Mouse (Mus musculus) liver, embryonic 14.5 days (tissue): ENCODE data around the gene Sec22c. TPM values are rescaled to one million over a fixed set of nuclear protein-coding genes. Genes with fewer than 3 reads are reported as not detected.

Source experiments
- ATAC-seq: fragments of 200-750 bp; cut with Nextera tagmentation; 2 replicates; pipeline ENCODE4 v1.8.0; 2017; ENCODE audit warnings: moderate number of reproducible peaks, mild to moderate bottlenecking, moderate library complexity; ENCODE audit not compliant: insufficient read depth
- DNase-seq, 3 experiments: peaks; one replicate each; pipeline ENCODE4 v3.0.0-alpha.2; 2012 to 2013; ENCODE audit warnings: low read depth in 3 of 3, low spot score in 3 of 3
- H3K27ac ChIP-seq: fragments of 300-500 bp; sonication (generic); 2 replicates; pipeline ENCODE4 v1.5.1; 2014; ENCODE audit warnings: moderate library complexity, mild to moderate bottlenecking, control low read depth, inconsistent platforms
- H3K27me3 ChIP-seq: fragments of 300-500 bp; sonication (generic); 2 replicates; pipeline ENCODE4 v1.6.1; 2014; ENCODE audit warnings: mild to moderate bottlenecking, low read length, moderate library complexity; ENCODE audit not compliant: control insufficient read depth, insufficient read depth
- H3K36me3 ChIP-seq: fragments of 300-500 bp; sonication (generic); replicated peaks from 2 replicates; pipeline ENCODE4 v1.6.1; 2014; ENCODE audit warnings: low read depth; ENCODE audit not compliant: control insufficient read depth, insufficient read depth
- H3K4me1 ChIP-seq, 2 experiments: fragments of 200-500 bp in 1 of 2; fragments of 300-500 bp in 1 of 2; sonication (generic) in 1 of 2; replicated peaks; 2 replicates each; pipeline ENCODE4 v1.6.1; 2012 to 2014; ENCODE audit warnings: antibody characterized with exemption in 1 of 2, inconsistent platforms in 1 of 2, low read length in 1 of 2; ENCODE audit not compliant: control insufficient read depth in 2 of 2, insufficient read depth in 2 of 2
- H3K4me2 ChIP-seq: fragments of 300-500 bp; sonication (generic); 2 replicates; pipeline ENCODE4 v1.6.1; 2014; ENCODE audit warnings: low read depth, mild to moderate bottlenecking, control low read depth, moderate library complexity
- H3K4me3 ChIP-seq, 2 experiments: fragments of 200-500 bp in 1 of 2; fragments of 300-500 bp in 1 of 2; sonication (generic) in 1 of 2; 2 replicates each; pipeline ENCODE4 v1.5.1; 2012 to 2014; ENCODE audit warnings: low read depth in 2 of 2, low read length in 2 of 2, mild to moderate bottlenecking in 2 of 2, control low read depth in 1 of 2, inconsistent platforms in 1 of 2, moderate library complexity in 1 of 2; ENCODE audit not compliant: insufficient read depth in 1 of 2
- H3K9ac ChIP-seq: fragments of 300-500 bp; sonication (generic); replicated peaks from 2 replicates; pipeline ENCODE4 v1.6.1; 2014; ENCODE audit warnings: mild to moderate bottlenecking, control low read depth, moderate library complexity
- H3K9me3 ChIP-seq: fragments of 300-500 bp; sonication (generic); 2 replicates; pipeline ENCODE4 v1.6.1; 2016; ENCODE audit warnings: low read length, mixed read lengths; ENCODE audit not compliant: control insufficient read depth
- CTCF ChIP-seq: IDR thresholded peaks from 2 replicates; pipeline ENCODE4 v1.5.1; 2016; ENCODE audit warnings: antibody characterized with exemption, low read depth, control low read depth
- EP300 ChIP-seq: IDR thresholded peaks from 2 replicates; pipeline ENCODE4 v1.6.1; 2016; ENCODE audit warnings: antibody characterized with exemption, low read depth
- WGBS: fragments of 180-500 bp; shearing (Covaris S2); extraction: QIAGEN DNeasy Blood & Tissue Kit; methylation state at CpG from one replicate; pipeline ENCODE4 v1.1.7; 2014; ENCODE audit not compliant: insufficient replicate concordance; 5-methylcytosine and 5-hydroxymethylcytosine counted together
- polyA plus RNA-seq, 2 experiments: library from polyadenylated mRNA; depleted of rRNA in 1 of 2; stranded (reverse) in 1 of 2; unstranded in 1 of 2; fragments of >200 nt; fragmentation: Nextera tagmentation in 1 of 2; extraction: Ambion mirVana in 1 of 2; gene quantifications; 2 replicates each; pipeline versions ENCODE4 v1.2.1 to v1.2.3; 2012 to 2014

The Sec22c gene
- polyA plus RNA-seq, 2 experiments: 1.8 to 2.9 TPM

DNA sequence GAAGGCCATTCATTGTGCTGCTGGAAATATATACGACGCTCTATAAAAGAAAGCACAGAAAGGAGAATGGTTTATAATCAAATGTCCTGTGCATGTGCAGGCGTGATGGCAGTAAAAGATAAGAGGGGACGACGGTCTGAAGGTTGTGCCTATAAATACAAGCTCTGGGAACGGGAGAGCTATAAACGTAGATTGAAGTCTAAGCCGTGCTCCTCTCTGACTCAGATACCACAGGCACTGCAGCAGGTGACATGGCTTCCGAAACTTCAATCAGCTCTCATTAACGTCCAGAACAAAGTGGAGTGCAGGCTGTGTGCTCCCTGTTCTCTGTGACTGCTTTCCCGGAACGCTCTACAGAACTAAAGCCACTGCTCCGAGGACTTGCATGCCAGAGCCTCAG lies 48.1 kb downstream of the Sec22c start:
- DNase-seq (no peak), ATAC-seq (no peak)
- TF ChIP-seq EP300 (no peak), CTCF (no peak)
- Histone ChIP-seq H3K27ac (no peak overlapping the region), H3K4me3 (no peak overlapping the region), H3K4me2 (no peak overlapping the region), H3K9ac (no peak overlapping the region), H3K9me3 (no peaks in the 10 kb centered on the region), H3K27me3 (no peaks in the 10 kb centered on the region), H3K36me3 (no peaks in the 10 kb centered on the region), H3K4me1 (no peaks in the 10 kb centered on the region)
- WGBS: 50% methylated on average over 13 of the region's 13 CpGs

DNA sequence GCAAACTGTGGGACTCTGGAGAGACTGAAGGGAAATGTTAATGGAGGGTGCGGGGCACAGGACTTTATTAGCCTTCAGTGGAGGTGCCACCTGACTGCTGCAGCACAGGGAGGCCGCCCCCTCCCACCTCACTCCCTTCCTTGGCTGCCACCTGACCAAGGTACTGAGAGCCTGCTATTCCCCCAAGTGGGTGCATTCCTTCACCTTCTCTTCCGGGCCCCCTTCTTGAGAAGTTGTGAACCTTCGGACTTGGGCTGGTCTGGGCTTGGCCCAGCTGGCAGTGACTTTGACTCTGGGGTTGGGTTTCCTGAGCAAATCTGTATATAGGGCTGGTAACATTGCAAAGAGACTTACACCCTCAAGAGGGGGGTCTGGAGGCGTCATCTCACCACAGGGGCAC lies 49.0 kb downstream of the Sec22c start:
- ATAC-seq (no peak), DNase-seq (no peak)
- Histone ChIP-seq H3K4me2 (no peak overlapping the region), H3K4me3 (no peak overlapping the region), H3K9ac (no peak overlapping the region), H3K27me3 (no peaks in the 10 kb centered on the region), H3K4me1 (no peaks in the 10 kb centered on the region), H3K27ac (no peak overlapping the region), H3K36me3 (no peaks in the 10 kb centered on the region), H3K9me3 (no peaks in the 10 kb centered on the region)
- WGBS: 63% methylated on average over 5 of the region's 5 CpGs
- TF ChIP-seq EP300: no peak
- no peak for TF ChIP-seq CTCF

DNA sequence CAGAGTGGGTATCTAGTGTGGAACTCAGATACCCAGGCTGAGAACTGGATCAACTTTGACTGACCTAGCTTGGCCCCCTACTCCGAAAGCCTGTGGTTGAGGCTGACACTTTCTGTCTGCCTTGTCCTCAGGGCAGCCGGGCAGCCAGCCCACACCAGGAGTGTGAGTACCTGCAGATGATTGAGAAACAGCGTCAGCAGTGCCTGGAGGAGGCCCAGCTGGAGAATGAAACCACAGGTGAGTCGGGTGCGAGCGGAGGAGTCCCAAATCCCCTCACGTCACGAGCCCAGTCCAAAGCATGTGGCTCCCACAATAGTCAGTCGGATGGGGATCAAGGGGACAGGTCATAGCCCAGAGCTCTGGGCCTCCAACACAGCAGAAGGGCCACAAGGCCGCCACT lies 51.6 kb downstream of the Sec22c start:
- H3K27me3 ChIP-seq: no peaks in the 10 kb centered on the region
- no peak overlapping the region for H3K9ac ChIP-seq
- ATAC-seq (no peak), DNase-seq (no peak)
- no peak for TF ChIP-seq EP300
- no peak for TF ChIP-seq CTCF
- H3K4me1 ChIP-seq: no peaks in the 10 kb centered on the region
- 68% methylated on average over 10 of the region's 10 CpGs for WGBS
- H3K36me3 ChIP-seq: no peaks in the 10 kb centered on the region
- no peak overlapping the region for H3K4me3 ChIP-seq
- H3K27ac ChIP-seq: no peak overlapping the region
- H3K9me3 ChIP-seq: no peaks in the 10 kb centered on the region
- H3K4me2 ChIP-seq: no peak overlapping the region

DNA sequence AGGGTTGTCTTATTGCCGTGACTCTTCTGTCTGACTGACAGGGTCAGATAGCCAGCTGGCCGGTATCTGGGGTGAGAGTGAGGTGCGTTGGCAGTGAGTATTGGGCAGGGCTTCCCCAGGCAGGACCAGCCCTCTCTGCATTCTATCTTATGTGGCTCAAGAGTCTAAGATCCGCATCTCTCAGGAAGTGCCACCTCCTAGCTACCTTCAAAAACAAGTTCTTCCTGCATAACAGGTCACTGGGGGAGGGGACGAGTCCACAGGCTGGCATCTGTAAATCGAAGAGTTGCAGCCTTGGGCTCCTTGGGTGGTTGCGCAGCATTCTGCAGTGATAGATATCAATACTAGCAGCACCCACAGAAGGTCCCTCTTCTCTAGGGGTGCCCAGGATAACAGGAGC lies 58.3 kb downstream of the Sec22c start:
- TF ChIP-seq EP300 (no peak), CTCF (no peak)
- H3K9ac ChIP-seq: no peak overlapping the region
- DNase-seq: no peak
- H3K4me1 ChIP-seq: no peaks in the 10 kb centered on the region
- H3K4me2 ChIP-seq: no peak overlapping the region
- H3K9me3 ChIP-seq: no peaks in the 10 kb centered on the region
- no peak overlapping the region for H3K27ac ChIP-seq
- no peak for ATAC-seq
- WGBS: 50% methylated on average over 7 of the region's 7 CpGs
- peaks cover 22% of the 10 kb centered on the region for H3K27me3 ChIP-seq
- no peaks in the 10 kb centered on the region for H3K36me3 ChIP-seq
- H3K4me3 ChIP-seq: no peak overlapping the region

DNA sequence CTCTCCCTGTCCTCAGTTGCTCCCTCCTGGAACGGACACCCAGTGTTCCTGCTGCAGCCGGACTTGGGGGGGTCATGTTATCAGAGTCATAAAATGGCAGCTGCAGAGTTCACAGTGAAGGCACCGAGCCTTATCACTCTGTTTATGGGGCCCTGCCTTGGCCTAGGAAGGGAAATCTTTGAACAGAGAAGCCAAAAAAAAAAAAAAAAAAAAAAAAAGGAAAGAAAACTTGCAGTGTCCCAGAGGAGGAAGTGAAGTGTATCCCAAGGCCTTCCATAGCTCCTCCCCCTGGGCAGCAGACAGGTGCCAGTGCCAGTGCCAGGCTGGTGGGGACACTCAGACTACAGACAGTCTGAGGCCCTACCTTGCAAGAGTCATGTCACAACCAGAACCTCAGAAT lies 60.4 kb downstream of the Sec22c start:
- no peak overlapping the region for H3K4me3 ChIP-seq
- no peaks in the 10 kb centered on the region for H3K36me3 ChIP-seq
- H3K27me3 ChIP-seq: peaks cover 36% of the 10 kb centered on the region
- ATAC-seq: no peak
- DNase-seq: no peak
- no peak overlapping the region for H3K9ac ChIP-seq
- TF ChIP-seq EP300 (no peak), CTCF (no peak)
- no peak overlapping the region for H3K4me2 ChIP-seq
- 27% methylated on average over 3 of the region's 3 CpGs for WGBS
- no peaks in the 10 kb centered on the region for H3K9me3 ChIP-seq
- H3K27ac ChIP-seq: no peak overlapping the region
- H3K4me1 ChIP-seq: no peaks in the 10 kb centered on the region
